Mouse (Mus musculus) ES-Bruce4 (cell line): ENCODE data around the gene Mmp2. TPM values are rescaled to one million over a fixed set of nuclear protein-coding genes. Genes with fewer than 3 reads are reported as not detected.

Source experiments
- H3K27ac ChIP-seq: 2 replicates; pipeline ENCODE4 v1.5.1; 2012; ENCODE audit warnings: low read length, inconsistent platforms; ENCODE audit not compliant: insufficient read depth
- H3K27me3 ChIP-seq: 2 replicates; pipeline ENCODE4 v1.6.1; 2012; ENCODE audit warnings: mild to moderate bottlenecking, low read length, inconsistent platforms; ENCODE audit not compliant: control insufficient read depth, poor library complexity, insufficient read depth, severe bottlenecking
- H3K36me3 ChIP-seq: 2 replicates; pipeline ENCODE4 v1.6.1; 2012; ENCODE audit warnings: inconsistent platforms, mild to moderate bottlenecking, low read length, moderate library complexity; ENCODE audit not compliant: control insufficient read depth, poor library complexity, insufficient read depth, severe bottlenecking
- H3K4me1 ChIP-seq: one replicate; pipeline ENCODE4 v1.8.1; 2011; ENCODE audit warnings: low read length; ENCODE audit not compliant: control insufficient read depth, insufficient read depth
- H3K4me3 ChIP-seq: 2 replicates; pipeline ENCODE4 v1.5.1; 2011; ENCODE audit warnings: low read depth, mild to moderate bottlenecking, low read length
- H3K9ac ChIP-seq: 2 replicates; pipeline ENCODE4 v1.6.1; 2012; ENCODE audit warnings: low read depth, mild to moderate bottlenecking, inconsistent platforms; ENCODE audit not compliant: poor library complexity, severe bottlenecking
- H3K9me3 ChIP-seq: replicated peaks from 2 replicates; pipeline ENCODE4 v1.6.1; 2012; ENCODE audit warnings: mild to moderate bottlenecking, low read length, inconsistent platforms; ENCODE audit not compliant: control insufficient read depth, poor library complexity, insufficient read depth, severe bottlenecking
- CTCF ChIP-seq: IDR thresholded peaks from one replicate; pipeline ENCODE4 v1.8.1; 2011; ENCODE audit warnings: low read depth, low read length
- EP300 ChIP-seq: IDR thresholded peaks from 2 replicates; pipeline ENCODE4 v1.6.1; 2011; ENCODE audit warnings: low read depth, low read length; ENCODE audit not compliant: insufficient read depth
- POLR2A ChIP-seq: IDR thresholded peaks from one replicate; pipeline ENCODE4 v1.8.1; 2011; ENCODE audit warnings: low read length; ENCODE audit not compliant: insufficient read depth
- polyA plus RNA-seq: library from polyadenylated mRNA; stranded (reverse); fragments of >200 nt; gene quantifications from 2 replicates; pipeline ENCODE4 v1.2.4, GENCODE M21; 2011; ENCODE audit warnings: low read depth; ENCODE audit not compliant: missing spikeins, insufficient read depth, insufficient read length

Mmp2 gene
- polyA plus RNA-seq, 1 experiment = 22.5 TPM

DNA sequence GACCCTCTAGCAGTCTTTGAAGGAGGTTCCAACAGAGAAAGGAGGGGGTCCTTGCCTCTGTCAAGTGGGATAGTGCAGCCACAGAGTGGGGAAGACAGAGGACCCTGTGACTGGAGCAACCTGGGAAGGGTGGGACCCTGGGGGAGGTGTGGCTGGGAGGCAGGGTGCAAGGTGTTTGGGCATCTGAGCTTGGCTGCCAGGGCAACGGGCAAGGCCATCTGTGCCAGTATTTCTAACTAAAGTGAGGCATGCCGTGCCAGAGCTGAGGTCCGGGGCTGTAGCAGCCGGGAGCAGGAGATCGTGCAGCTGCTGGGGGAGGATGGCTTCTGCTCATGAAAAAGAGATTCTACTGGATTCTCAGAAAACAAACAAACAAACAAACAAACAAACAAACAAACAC is 11.4 kb upstream of the Mmp2 start:
- Histone ChIP-seq H3K27ac (no peak overlapping the region), H3K4me3 (no peak overlapping the region), H3K36me3 (no peaks in the 10 kb centered on the region), H3K4me1 (peaks cover 2% of the 10 kb centered on the region), H3K9ac (no peak overlapping the region), H3K27me3 (no peaks in the 10 kb centered on the region), H3K9me3 (no peaks in the 10 kb centered on the region)
- TF ChIP-seq EP300 = no peak

DNA sequence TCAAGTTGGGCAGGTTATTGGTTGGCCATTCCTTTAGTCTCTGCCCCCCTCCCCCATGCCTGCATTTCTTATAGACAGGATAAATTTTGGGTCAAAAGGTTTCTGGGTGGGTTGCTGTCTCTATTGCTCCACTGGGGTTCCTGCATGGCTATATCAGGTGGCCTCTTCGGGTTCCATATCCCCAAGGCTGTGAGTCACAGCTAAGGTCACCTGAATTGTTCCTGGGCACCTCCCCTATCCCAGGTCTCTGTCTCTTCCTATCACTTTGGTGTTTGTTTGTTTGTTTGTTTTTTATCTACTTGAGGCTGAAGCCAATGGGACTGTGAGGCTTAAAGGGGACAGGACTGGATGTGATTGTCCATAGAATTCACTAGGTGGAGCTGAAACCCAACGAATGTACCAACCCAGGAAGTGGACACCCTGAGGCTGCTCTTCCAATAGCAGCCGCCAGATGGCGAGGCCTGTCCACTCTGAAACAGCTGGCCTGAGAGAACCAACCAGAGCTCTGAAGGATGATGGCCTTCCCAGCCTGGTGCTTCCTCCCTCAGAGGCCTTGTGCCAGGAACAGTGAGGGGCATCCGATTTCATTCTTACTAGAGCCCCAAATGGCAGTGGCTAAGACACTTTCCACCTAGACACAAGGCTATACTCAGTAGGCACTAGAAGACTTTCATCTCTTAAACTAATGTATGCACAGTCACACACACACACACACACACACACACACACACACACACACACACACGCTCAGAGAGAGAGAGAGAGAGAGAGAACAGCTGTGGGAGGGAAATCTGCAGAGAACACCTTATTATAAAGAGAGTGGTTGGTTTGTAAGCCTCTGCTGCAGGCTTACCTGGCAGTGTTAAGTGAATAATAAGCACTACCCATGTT is 8.9 kb upstream of the Mmp2 start:
- H3K27ac ChIP-seq = no peak overlapping the region
- H3K9ac ChIP-seq = no peak overlapping the region
- peaks cover 8% of the 10 kb centered on the region for H3K4me1 ChIP-seq
- H3K9me3 ChIP-seq = no peaks in the 10 kb centered on the region
- H3K36me3 ChIP-seq = no peaks in the 10 kb centered on the region
- no peaks in the 10 kb centered on the region for H3K27me3 ChIP-seq
- H3K4me3 ChIP-seq = no peak overlapping the region
- peak; percentile 100 for TF ChIP-seq CTCF
- TF ChIP-seq EP300 = no peak

DNA sequence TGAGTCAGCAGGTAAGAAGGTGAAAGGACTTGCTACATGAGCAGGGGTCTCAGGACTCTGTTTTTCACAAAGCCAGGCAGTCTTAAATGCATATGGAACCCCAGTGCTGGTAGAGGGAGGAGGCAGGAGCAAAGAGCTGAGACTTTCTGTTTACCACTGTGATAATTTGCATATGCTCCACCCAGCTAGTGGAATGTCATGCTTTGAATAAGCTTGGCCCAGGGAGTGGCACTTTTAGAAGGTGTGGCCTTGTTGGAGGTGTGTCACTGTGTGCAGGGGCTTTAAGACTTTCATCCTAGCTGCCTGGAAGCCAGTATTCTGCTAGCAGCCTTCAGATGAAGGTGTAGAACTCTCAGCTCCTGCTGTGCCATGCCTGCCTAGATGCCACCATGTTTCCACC is 5.9 kb upstream of the Mmp2 start:
- no peaks in the 10 kb centered on the region for H3K27me3 ChIP-seq
- TF ChIP-seq POLR2A = no peak
- TF ChIP-seq CTCF = no peak
- TF ChIP-seq EP300 = no peak
- H3K36me3 ChIP-seq = no peaks in the 10 kb centered on the region
- no peak overlapping the region for H3K4me3 ChIP-seq
- no peaks in the 10 kb centered on the region; the same call in 1 of the 2 replicates for H3K9me3 ChIP-seq
- H3K9ac ChIP-seq = no peak overlapping the region
- peaks cover 8% of the 10 kb centered on the region for H3K4me1 ChIP-seq
- peak overlapping the region; percentile 63 for H3K27ac ChIP-seq

DNA sequence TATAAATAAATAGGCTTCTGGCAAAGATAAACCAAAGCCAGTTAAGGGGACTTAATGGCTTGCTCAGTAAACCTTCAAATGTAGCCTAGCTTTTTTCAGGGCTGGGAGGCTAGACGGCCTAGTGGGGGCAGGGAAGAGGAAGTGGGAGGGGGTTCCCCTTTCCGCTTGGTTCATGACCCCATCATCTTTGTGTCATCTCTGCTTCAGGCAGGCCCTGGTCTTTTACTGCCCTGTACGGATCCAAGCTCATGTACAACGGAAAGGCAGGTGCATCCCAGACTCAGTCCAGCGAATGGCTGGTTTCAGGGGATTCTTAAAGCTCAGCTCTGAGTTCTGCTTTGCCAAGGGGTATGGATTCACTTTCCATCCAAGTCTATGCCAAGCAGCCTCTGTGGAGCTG is 4.7 kb upstream of the Mmp2 start:
- H3K4me1 ChIP-seq = peaks cover 8% of the 10 kb centered on the region
- H3K36me3 ChIP-seq = no peaks in the 10 kb centered on the region
- H3K27ac ChIP-seq = no peak overlapping the region
- no peaks in the 10 kb centered on the region; the same call in 1 of the 2 replicates for H3K9me3 ChIP-seq
- H3K9ac ChIP-seq = no peak overlapping the region
- no peaks in the 10 kb centered on the region for H3K27me3 ChIP-seq
- H3K4me3 ChIP-seq = no peak overlapping the region
- TF ChIP-seq EP300 = no peak
- no peak for TF ChIP-seq POLR2A
- TF ChIP-seq CTCF = no peak

DNA sequence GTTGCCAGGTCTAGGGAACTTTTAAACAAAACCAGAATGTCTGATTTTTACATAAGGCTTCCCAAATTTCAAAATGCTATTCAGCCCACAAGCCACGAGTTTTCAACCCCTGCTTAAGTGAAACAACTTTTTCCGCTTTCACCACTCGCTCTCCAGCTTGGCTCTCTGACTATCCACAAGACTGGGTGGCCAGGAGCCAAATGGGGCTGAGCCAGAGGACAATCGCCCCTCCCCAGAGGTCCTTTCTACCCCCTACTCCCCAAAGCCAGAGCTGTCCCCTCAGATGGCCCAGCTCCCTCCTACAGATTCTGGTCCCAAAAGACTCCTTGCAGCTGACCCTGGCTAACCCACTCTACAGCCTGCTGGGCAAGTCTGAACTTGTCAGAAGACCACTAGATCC is 1.1 kb upstream of the Mmp2 start:
- TF ChIP-seq EP300 (no peak), POLR2A (no peak), CTCF (no peak)
- H3K27me3 ChIP-seq = no peaks in the 10 kb centered on the region
- H3K36me3 ChIP-seq = no peaks in the 10 kb centered on the region
- peaks cover 5% of the 10 kb centered on the region for H3K4me1 ChIP-seq
- H3K4me3 ChIP-seq = no peak overlapping the region
- no peaks in the 10 kb centered on the region; the same call in 1 of the 2 replicates for H3K9me3 ChIP-seq
- H3K27ac ChIP-seq = no peak overlapping the region
- H3K9ac ChIP-seq = no peak overlapping the region

DNA sequence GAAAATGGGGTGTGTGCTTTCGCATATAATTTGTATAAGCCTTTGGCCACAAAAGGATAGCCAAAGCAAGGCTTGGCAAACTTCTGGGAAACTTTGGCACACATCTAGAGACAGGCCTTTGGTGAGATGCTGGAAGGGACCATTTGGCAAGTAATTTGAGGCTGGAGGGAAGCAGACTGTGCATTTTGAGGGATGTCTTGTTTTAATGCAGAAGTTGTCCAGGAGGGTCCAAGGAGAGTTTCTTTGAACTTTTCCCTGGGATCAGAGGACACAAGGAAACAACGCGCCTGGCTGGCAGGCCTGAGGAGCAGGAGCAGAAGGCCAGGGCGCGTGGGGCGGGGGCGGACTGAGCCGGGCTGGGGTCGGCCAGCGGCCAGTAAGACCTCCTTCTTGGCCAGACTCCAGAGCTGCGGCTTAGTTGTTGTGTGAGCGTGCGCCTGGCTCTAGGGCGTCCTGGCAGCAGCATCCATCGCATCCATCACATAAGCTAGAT is 1.2 kb downstream of the Mmp2 start:
- no peak for TF ChIP-seq CTCF
- no peaks in the 10 kb centered on the region; the same call in 1 of the 2 replicates for H3K9me3 ChIP-seq
- no peaks in the 10 kb centered on the region for H3K27me3 ChIP-seq
- no peaks in the 10 kb centered on the region for H3K4me1 ChIP-seq
- H3K27ac ChIP-seq = no peak overlapping the region
- H3K36me3 ChIP-seq = no peaks in the 10 kb centered on the region
- no peak overlapping the region for H3K4me3 ChIP-seq
- no peak overlapping the region for H3K9ac ChIP-seq
